Mouse (Mus musculus) heart, adult 2 months (tissue): Measurements from ENCODE around the gene Zfp488. TPM values are rescaled to one million over a fixed set of nuclear protein-coding genes. Genes with fewer than 3 reads are reported as not detected.

Experiments
- DNase-seq, 2 experiments: peaks; one replicate each; pipeline ENCODE4 v3.0.0; 2021
- H3K27ac ChIP-seq: fragments of 200-600 bp; 2 replicates; pipeline ENCODE4 v1.8.1; 2022
- H3K27me3 ChIP-seq: fragments of 200-500 bp; 2 replicates; pipeline ENCODE4 v1.6.1; 2012; ENCODE audit warnings: mild to moderate bottlenecking, low read length, inconsistent platforms, mixed read lengths; ENCODE audit not compliant: control insufficient read depth, insufficient read depth
- H3K36me3 ChIP-seq: fragments of 200-500 bp; 2 replicates; pipeline ENCODE4 v1.6.1; 2012; ENCODE audit warnings: low read length, inconsistent platforms; ENCODE audit not compliant: control insufficient read depth, insufficient read depth
- H3K4me1 ChIP-seq: fragments of 200-500 bp; 2 replicates; pipeline ENCODE4 v1.6.1; 2011; ENCODE audit warnings: low read length; ENCODE audit not compliant: control insufficient read depth, insufficient read depth
- H3K4me3 ChIP-seq: fragments of 200-600 bp; 2 replicates; pipeline ENCODE4 v1.8.1; 2022
- H3K79me2 ChIP-seq: fragments of 200-500 bp; replicated peaks from 2 replicates; pipeline ENCODE4 v1.6.1; 2012; ENCODE audit warnings: mild to moderate bottlenecking, inconsistent platforms, low read length, moderate library complexity, mixed read lengths; ENCODE audit not compliant: control insufficient read depth, insufficient read depth
- H3K9ac ChIP-seq: fragments of 200-500 bp; 2 replicates; pipeline ENCODE4 v1.6.1; 2012; ENCODE audit warnings: low read depth, mild to moderate bottlenecking, control low read depth, inconsistent platforms, low read length, mixed read lengths
- CTCF ChIP-seq: fragments of 200-600 bp; IDR thresholded peaks from 2 replicates; pipeline ENCODE4 v1.8.1; 2022; ENCODE audit warnings: antibody characterized with exemption, mild to moderate bottlenecking, moderate library complexity
- EP300 ChIP-seq: fragments of 200-500 bp; IDR thresholded peaks from 2 replicates; pipeline ENCODE4 v1.6.1; 2011; ENCODE audit warnings: low read depth, low read length, control low read depth; ENCODE audit not compliant: insufficient read depth
- POLR2A ChIP-seq: fragments of 200-500 bp; IDR thresholded peaks from 2 replicates; pipeline ENCODE4 v1.6.1; 2011; ENCODE audit warnings: mild to moderate bottlenecking, low read depth, low read length, control low read depth; ENCODE audit not compliant: insufficient read depth
- WGBS: fragments of 180-500 bp; shearing (Covaris S2); methylation state at CpG from one replicate; pipeline ENCODE4 v1.1.7; 2018; 5-methylcytosine and 5-hydroxymethylcytosine counted together
- intact Hi-C: fragments of 180-260 bp; cut with DNase I; formaldehyde crosslinking; loops from one replicate; pipeline ENCODE4 v1.15.1; 2025
- polyA plus RNA-seq: library from polyadenylated mRNA; depleted of rRNA; stranded (reverse); fragments of >200 nt; gene quantifications from 2 replicates; pipeline ENCODE4 v1.2.3, GENCODE M21; 2012
- total RNA-seq, 2 experiments: library from RNA; stranded (reverse); gene quantifications; 2 replicates each; pipeline ENCODE4 v1.2.3; 2021

Gene Zfp488
- total and polyA plus RNA-seq, 3 experiments, result not detected

- TF ChIP-seq EP300 (no peak), POLR2A (no peak), CTCF (no peak)
- H3K79me2 ChIP-seq, result no peaks in the 10 kb centered on the region
- H3K4me3 ChIP-seq, result no peak overlapping the region
- no peaks in the 10 kb centered on the region for H3K36me3 ChIP-seq
- no peaks in the 10 kb centered on the region for H3K27me3 ChIP-seq
- no peaks in the 10 kb centered on the region for H3K4me1 ChIP-seq
- no peak overlapping the region for H3K9ac ChIP-seq
- DNase-seq, result no peak
- intact Hi-C loops, result no loop called here
- H3K27ac ChIP-seq, result no peak overlapping the region
- WGBS, result 47% methylated on average over 3 of the region's 3 CpGs
Measured at GRCm38 (mm10) chr14:33989201-33989600, 10.6 kb upstream of the Zfp488 start.

GRCm38 (mm10) chr14:33977748-33978147 is 816 bp downstream of the Zfp488 start:
- no peak for TF ChIP-seq CTCF
- no peak for TF ChIP-seq EP300
- TF ChIP-seq POLR2A, result no peak
- intact Hi-C loops, result no loop called here
- WGBS, result 41% methylated on average over 7 of the region's 7 CpGs

GRCm38 (mm10) chr14:33974752-33975151 is 3.8 kb downstream of the Zfp488 start:
- TF ChIP-seq CTCF, result no peak
- Histone ChIP-seq H3K4me3 (no peak overlapping the region), H3K27ac (no peak overlapping the region), H3K79me2 (no peaks in the 10 kb centered on the region), H3K4me1 (no peaks in the 10 kb centered on the region), H3K9ac (no peak overlapping the region), H3K36me3 (no peaks in the 10 kb centered on the region), H3K27me3 (no peaks in the 10 kb centered on the region; the same call in 1 of the 2 replicates)
- 57% methylated on average over 5 of the region's 5 CpGs for WGBS
- DNase-seq, result no peak
- intact Hi-C loops, result no loop called here

More at GRCm38 (mm10) chr14:33977748-33978147, 816 bp downstream of the Zfp488 start:
- H3K9ac ChIP-seq, result no peak overlapping the region
- no peak for DNase-seq
- no peaks in the 10 kb centered on the region for H3K4me1 ChIP-seq
- H3K27ac ChIP-seq, result no peak overlapping the region
- no peaks in the 10 kb centered on the region for H3K79me2 ChIP-seq
- H3K4me3 ChIP-seq, result no peak overlapping the region
- H3K36me3 ChIP-seq, result no peaks in the 10 kb centered on the region
- no peaks in the 10 kb centered on the region; the same call in 1 of the 2 replicates for H3K27me3 ChIP-seq

- H3K36me3 ChIP-seq, result no peaks in the 10 kb centered on the region
- H3K4me1 ChIP-seq, result no peaks in the 10 kb centered on the region
- no peak overlapping the region for H3K27ac ChIP-seq
- intact Hi-C loops, result no loop called here
- no peak overlapping the region for H3K9ac ChIP-seq
- DNase-seq, result no peak
- no peaks in the 10 kb centered on the region for H3K79me2 ChIP-seq
- TF ChIP-seq CTCF (no peak), POLR2A (no peak), EP300 (no peak)
- 52% methylated on average over 7 of the region's 7 CpGs for WGBS
- H3K27me3 ChIP-seq, result no peaks in the 10 kb centered on the region
- no peak overlapping the region for H3K4me3 ChIP-seq
Measured at GRCm38 (mm10) chr14:33972679-33973078, 5.9 kb downstream of the Zfp488 start.

- H3K27ac ChIP-seq, result no peak overlapping the region
- intact Hi-C loops, result no loop called here
- no peaks in the 10 kb centered on the region for H3K79me2 ChIP-seq
- no peaks in the 10 kb centered on the region for H3K4me1 ChIP-seq
- peak; percentile 20; the same call in 1 of the 2 replicates for TF ChIP-seq CTCF
- TF ChIP-seq EP300, result no peak
- no peak overlapping the region for H3K4me3 ChIP-seq
- no peak overlapping the region for H3K9ac ChIP-seq
- H3K27me3 ChIP-seq, result no peaks in the 10 kb centered on the region; the same call in 1 of the 2 replicates
- 47% methylated on average over 7 of the region's 7 CpGs for WGBS
- no peak for DNase-seq
- H3K36me3 ChIP-seq, result no peaks in the 10 kb centered on the region
Measured at GRCm38 (mm10) chr14:33965675-33966074, 12.9 kb downstream of the Zfp488 start.

GRCm38 (mm10) chr14:33959341-33959740 is 19.2 kb downstream of the Zfp488 start:
- WGBS, result 6% methylated on average over 9 of the region's 9 CpGs
- Histone ChIP-seq H3K4me3 (no peak overlapping the region), H3K36me3 (no peaks in the 10 kb centered on the region), H3K4me1 (no peaks in the 10 kb centered on the region), H3K79me2 (no peaks in the 10 kb centered on the region), H3K27me3 (no peaks in the 10 kb centered on the region; the same call in 1 of the 2 replicates), H3K9ac (no peak overlapping the region), H3K27ac (no peak overlapping the region)
- DNase-seq, result peak in 1 of 2 experiments; percentile 33
- intact Hi-C loops, result loop anchor here (5.0 to 10.0 kb wide), 2 partner anchors 148 to 245 kb away; partner anchors contain the start of gene Gprin2
- peak; percentile 83 for TF ChIP-seq CTCF
- TF ChIP-seq POLR2A, result no peak

GRCm38 (mm10) chr14:33958841-33959240 is 19.7 kb downstream of the Zfp488 start:
- Histone ChIP-seq H3K36me3 (no peaks in the 10 kb centered on the region), H3K4me1 (no peaks in the 10 kb centered on the region), H3K9ac (no peak overlapping the region), H3K27ac (no peak overlapping the region), H3K79me2 (no peaks in the 10 kb centered on the region), H3K4me3 (no peak overlapping the region), H3K27me3 (no peaks in the 10 kb centered on the region)
- no peak for DNase-seq
- 6% methylated on average over 3 of the region's 3 CpGs for WGBS
- TF ChIP-seq CTCF (no peak), EP300 (no peak), POLR2A (no peak)
- intact Hi-C loops, result loop anchor here (5.0 to 10.0 kb wide), 2 partner anchors 148 to 246 kb away; partner anchors contain the start of gene Gprin2
